Mouse (Mus musculus): ENCODE measurements around the gene Sik1.

DNA sequence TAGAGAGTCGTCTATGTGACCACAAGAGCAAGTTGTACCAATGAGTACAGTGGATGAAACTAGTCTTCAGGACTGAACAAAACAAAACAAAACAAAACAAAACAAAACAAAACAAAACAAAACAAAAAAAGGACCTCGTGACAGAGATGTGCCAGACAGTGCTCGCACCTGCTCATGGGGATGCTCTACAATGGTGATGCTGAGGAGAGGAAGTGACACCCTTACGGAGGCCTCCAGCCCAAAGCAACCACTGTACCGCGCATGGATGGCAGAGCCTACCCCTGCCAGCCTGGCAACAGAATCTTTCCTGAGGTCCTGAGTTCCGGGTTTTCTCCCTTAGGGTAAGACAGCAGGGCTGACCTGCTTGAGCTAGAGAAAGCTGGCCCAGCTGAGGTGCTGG lies 46.5 kb downstream of the Sik1 start:
- TF ChIP-seq TCF12 (IDR thresholded peaks at IDR 0.05; ENCODE audit: insufficient read depth, poor library complexity, severe bottlenecking) (no peak), POLR2AphosphoS2 (IDR thresholded peaks at IDR 0.05; ENCODE audit: insufficient read length, low read depth) (no peak)

Measured in myocyte (in vitro differentiated cells).